Mouse (Mus musculus): Measurements from ENCODE around the gene Fam57b.

The Fam57b gene

GRCm38 (mm10) chr7:126797411-126798126 is at the start of gene Fam57b:
Fam57b (plus strand) TSS chr7:126797668.
- in situ Hi-C loops (cut with MboI, MseI) = loop anchor here (5.0 kb wide), 1 partner anchor 95 kb away; no protein-coding TSS in a partner anchor

DNA sequence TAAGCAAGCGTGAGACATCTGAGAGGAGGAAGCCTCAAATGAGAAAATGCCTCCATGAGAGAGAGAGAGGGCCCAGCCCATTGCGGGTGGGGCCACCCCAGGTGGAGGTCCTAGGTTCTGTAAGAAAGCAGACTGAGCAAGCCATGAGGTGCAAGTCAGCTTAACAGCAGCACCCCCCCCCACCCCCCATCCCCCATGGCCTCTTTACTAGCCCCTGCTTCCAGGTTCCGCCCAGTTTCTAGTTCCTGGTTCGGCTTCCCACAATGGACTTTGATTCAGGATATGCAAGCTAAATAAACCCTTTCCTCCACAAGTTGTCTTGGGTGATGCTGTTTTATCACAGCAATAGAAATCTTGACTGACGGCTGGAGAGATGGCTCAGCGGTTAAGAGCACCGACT is 48.6 kb upstream of the Fam57b start:
- in situ Hi-C loops (cut with MboI, MseI) = no loop called here

- in situ Hi-C loops (cut with MboI, MseI) = no loop called here
These were observed 47.7 kb upstream of the Fam57b start for GRCm38 (mm10) chr7:126749582-126750343.

DNA sequence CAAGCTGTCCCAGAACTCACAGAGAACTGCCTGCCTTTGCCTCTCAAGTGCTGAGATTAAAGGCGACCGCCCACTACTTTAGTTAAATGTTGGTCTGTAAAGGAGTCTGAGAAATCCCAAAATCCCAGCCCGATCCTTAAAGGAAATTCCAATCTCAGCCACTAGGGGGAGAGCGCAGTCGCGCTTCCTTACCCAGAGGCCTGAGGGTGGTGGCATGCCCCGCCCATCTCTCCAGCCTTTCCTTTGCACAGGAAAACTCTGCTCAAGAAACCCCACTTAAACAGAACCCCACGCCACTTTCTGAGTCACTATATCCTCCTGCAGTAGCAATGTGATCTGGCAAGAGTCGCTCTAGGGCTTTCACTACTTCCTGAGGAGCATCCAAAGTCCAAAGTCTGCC is 42.6 kb upstream of the Fam57b start:
- in situ Hi-C loops (cut with MboI, MseI) = no loop called here

DNA sequence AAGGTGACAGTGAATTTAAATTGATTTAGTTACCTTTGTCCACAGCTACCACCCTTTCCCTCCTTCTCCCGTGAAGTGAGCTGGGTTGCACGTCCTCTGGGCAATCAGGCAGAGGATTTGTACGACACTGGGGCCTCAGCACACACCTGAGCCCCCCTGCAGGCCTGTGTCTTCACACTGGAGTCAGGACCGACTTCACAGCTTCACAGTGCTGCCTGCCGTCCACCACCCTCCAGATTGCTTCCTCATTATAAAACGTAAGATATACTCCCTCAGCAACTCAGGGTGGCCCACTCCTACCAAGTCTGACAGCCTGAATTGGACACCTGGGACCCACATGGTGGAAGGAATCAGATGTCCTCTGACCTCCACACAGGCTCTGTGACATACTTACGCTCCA is 38.9 kb upstream of the Fam57b start:
- in situ Hi-C loops (cut with MboI, MseI) = no loop called here

DNA sequence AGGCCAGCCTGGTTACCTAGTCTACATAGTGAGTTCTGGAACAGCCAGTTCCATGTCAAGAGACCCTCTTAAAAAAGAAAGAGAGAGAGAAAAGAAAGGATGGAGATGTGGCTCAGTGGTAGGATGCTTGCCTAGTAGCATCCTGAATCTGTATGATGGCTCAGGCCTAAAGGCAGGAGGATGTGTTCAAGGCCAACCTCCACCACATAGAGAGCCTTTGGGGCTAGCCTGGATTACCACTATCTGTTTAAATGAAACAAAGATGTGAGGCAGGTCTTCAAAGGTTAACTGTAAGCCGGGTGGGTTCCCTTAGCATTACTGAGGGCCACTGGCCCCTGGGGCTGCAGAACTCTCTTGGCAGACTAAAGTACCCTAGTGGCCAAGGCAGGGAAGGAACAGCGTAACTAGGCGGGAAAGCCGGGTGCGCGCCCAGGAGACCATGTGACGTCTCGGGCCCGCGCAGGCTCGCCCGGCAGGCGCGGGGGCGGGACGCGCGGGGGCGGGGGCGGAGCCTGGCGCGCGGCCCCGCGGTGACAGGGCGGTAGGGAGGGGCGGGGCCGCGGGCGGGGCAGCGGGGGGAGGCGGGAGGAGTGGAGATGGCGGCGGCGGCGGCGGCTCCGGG is 38.3 kb upstream of the Fam57b start, which contains the start of gene Mapk3:
TSS of gene Mapk3 (plus strand) at position 552 of the 622 bp plus-strand sequence.
- in situ Hi-C loops (cut with MboI, MseI) = no loop called here

- in situ Hi-C loops (cut with MboI, MseI) = no loop called here
These were observed 37.6 kb upstream of the Fam57b start for GRCm38 (mm10) chr7:126759672-126760390.

- in situ Hi-C loops (cut with MboI, MseI) = no loop called here
These were observed 37.1 kb upstream of the Fam57b start for GRCm38 (mm10) chr7:126760391-126760802.

- in situ Hi-C loops (cut with MboI, MseI) = no loop called here
These were observed 36.5 kb upstream of the Fam57b start for GRCm38 (mm10) chr7:126760956-126761355.

DNA sequence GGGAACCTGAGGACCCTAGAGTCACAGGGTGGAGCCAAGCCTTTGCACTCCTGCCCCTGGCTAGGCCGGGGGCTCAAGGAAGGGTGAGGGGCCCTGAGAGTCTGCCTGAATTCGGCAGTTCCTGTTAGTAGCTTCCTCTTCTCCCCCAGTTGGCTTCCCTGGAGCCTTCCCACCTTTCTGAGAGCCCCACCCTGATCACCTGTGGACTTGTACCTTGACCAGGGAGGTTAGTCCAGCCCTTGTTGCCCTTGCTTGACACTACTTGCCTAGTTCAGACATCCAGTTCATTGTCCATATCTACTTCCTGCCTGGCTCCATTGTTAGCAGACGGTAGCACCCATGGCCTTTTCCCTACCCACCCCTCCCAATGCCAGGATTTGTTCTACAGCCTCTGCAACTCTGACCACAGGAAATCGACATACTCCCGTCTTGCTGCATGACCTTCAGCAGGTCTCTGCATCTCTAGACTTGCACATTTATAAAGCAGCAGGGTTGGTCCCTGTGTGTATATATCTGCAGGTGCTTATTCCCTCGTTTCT is 35.9 kb upstream of the Fam57b start:
- in situ Hi-C loops (cut with MboI, MseI) = no loop called here

- in situ Hi-C loops (cut with MboI, MseI) = no loop called here
These were observed 34.9 kb upstream of the Fam57b start for GRCm38 (mm10) chr7:126762471-126763008.

DNA sequence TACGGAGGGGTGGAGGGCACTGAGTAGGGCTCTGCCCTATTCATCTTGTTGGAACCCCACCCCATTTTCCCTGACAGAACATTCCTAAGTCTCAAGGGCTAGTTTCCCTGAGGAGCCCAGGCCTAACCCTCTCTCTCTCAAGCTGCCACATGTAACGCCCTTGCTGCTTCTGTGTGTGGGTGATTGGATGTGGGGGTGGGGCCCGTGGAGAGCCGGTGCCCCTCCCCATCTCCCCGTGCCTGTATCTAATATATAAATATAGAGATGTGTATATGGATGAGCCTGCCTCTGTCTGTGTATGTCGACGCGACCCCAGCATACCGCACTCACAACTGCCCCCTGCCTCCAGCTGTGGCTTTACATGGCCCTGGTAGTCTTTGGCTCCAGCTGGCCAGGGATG is 31.9 kb upstream of the Fam57b start:
- in situ Hi-C loops (cut with MboI, MseI) = no loop called here

GRCm38 (mm10) chr7:126766201-126766600 is 31.3 kb upstream of the Fam57b start, which contains the start of gene Gdpd3:
Gdpd3 (plus strand) TSS chr7:126766334.
- in situ Hi-C loops (cut with MboI, MseI) = no loop called here

DNA sequence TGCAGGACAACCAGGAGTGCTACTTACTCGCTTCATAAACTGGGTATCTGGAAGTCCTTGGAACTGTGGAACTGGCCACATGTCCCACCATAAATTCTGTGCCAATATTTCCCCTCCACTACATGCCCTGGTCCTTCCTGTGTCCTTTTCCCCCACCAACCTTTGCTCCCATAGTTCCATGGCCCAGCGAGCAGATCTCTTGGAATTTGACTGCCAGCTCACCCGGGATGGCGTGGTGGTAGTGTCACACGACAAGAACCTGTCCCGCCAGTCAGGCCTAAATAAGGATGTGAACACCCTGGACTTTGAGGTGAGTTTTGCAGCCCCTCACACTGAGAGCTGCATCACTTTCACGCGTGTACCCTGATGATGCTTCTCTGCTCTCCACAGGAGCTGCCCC is 30.5 kb upstream of the Fam57b start:
- in situ Hi-C loops (cut with MboI, MseI) = no loop called here

DNA sequence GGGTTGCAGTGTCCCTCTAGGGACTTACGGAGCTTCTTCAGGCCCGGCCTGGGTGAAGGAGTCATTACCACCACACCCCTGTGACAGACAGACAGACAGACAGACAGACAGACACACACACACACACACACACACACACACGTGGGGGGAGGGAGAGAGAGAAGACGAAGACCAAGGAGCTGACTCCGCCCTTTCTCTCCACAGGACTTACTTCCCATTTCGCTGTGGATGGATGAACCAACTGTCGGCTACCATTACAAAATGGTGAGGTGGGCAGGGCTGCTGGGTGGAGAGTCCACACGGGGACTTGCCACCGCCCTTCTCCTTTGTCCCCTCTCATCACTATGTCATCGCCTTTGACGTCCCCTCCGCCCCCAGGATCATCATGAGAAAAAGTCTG is 26.7 kb upstream of the Fam57b start:
- in situ Hi-C loops (cut with MboI, MseI) = no loop called here

DNA sequence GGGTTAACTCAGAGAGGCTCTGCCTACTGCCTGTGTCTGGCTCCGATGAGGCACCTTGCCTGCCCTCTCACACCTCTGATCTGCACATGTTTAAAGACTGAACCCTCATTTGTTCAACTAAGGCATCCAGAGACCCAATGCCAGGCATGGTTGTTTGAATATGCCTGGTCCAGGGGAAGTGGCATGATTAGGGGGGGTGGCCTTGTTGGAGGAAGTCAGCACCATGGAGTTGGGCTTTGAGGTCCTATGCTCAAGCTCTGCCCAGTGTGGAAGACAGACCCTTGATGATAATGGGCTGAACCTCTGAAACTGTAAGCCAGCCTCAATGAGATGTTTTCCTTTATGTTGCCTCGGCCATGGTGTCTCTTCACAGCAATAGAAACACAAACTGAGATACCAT is 24.1 kb upstream of the Fam57b start:
- in situ Hi-C loops (cut with MboI, MseI) = no loop called here

GRCm38 (mm10) chr7:126774463-126774862 is 23.0 kb upstream of the Fam57b start:
- in situ Hi-C loops (cut with MboI, MseI) = no loop called here

GRCm38 (mm10) chr7:126775185-126775977 is 22.1 kb upstream of the Fam57b start:
- in situ Hi-C loops (cut with MboI, MseI) = no loop called here

DNA sequence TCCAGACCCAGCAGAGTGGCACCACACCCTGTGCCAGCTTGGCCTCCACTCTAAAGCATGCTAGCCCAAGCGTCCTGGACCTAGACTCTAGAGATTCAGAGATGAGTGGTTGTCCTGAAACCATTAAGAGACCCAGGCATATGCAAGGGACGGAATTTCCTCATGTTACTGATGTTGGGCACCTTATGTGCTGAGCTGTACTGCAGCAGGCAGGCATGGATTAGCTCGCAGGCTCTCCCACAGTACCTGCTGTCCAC is 21.6 kb upstream of the Fam57b start:
- in situ Hi-C loops (cut with MboI, MseI) = no loop called here

DNA sequence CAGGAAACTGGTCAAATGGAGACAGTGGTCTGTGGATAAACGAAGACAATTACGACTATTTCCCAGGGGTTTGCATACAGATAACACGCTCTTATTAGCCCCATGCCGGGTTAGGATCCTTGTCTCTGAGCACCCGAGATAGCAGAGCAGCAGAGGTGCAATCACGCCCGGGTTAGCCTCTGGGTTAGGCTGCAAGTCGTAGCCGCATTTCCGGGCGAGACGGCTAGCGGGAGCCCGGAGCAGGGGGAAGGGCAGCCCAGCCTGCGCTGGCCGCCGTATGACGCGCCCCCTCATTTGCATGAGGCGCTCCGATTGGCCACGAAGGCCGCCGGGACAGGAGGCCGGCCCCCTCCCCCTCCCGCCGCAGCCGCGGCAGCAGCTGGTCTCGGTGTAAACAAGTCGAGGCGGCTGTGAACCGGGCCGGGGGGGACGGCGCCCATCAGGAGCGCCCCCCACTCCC is 20.8 kb upstream of the Fam57b start, which contains the start of gene Ypel3:
TSS of gene Ypel3 (plus strand) at position 358 of the 460 bp plus-strand sequence.
- in situ Hi-C loops (cut with MboI, MseI) = no loop called here

Measured in T-helper 2 cell (primary cell).